Mouse (Mus musculus) right cerebral cortex, adult 2 months (tissue): Measurements from ENCODE around the gene Camta1.

ENCODE experiments used
- DNase-seq, 2 experiments: peaks; one replicate each; pipeline ENCODE4 v3.0.0; 2021 to 2022; ENCODE audit warnings: low spot score in 2 of 2

The Camta1 gene

GRCm38 (mm10) chr4:151520103-151520502 lies 341.6 kb downstream of the Camta1 start:
- no peak for DNase-seq

GRCm38 (mm10) chr4:151519011-151519410 lies 342.7 kb downstream of the Camta1 start:
- DNase-seq: no peak

GRCm38 (mm10) chr4:151516998-151517799 lies 344.5 kb downstream of the Camta1 start:
- no peak for DNase-seq

GRCm38 (mm10) chr4:151515316-151515715 lies 346.4 kb downstream of the Camta1 start:
- no peak for DNase-seq

- no peak for DNase-seq
Measured at GRCm38 (mm10) chr4:151511092-151511491, 350.6 kb downstream of the Camta1 start.

- DNase-seq: no peak
Measured at GRCm38 (mm10) chr4:151510417-151510816, 351.3 kb downstream of the Camta1 start.

- DNase-seq: peak; percentile 12 to 31
Measured at GRCm38 (mm10) chr4:151506701-151507100, 355.0 kb downstream of the Camta1 start.

GRCm38 (mm10) chr4:151498481-151499276 lies 363.0 kb downstream of the Camta1 start:
- no peak for DNase-seq

GRCm38 (mm10) chr4:151496581-151496980 lies 365.1 kb downstream of the Camta1 start:
- DNase-seq: no peak

- DNase-seq: no peak
Measured at GRCm38 (mm10) chr4:151495276-151495882, 366.3 kb downstream of the Camta1 start.

GRCm38 (mm10) chr4:151492786-151493185 lies 368.9 kb downstream of the Camta1 start:
- no peak for DNase-seq

- no peak for DNase-seq
Measured at GRCm38 (mm10) chr4:151483977-151484313, 377.7 kb downstream of the Camta1 start.

GRCm38 (mm10) chr4:151483299-151483976 lies 378.2 kb downstream of the Camta1 start:
- DNase-seq: peak; percentile 67 to 78

GRCm38 (mm10) chr4:151480928-151481327 lies 380.7 kb downstream of the Camta1 start:
- no peak for DNase-seq

GRCm38 (mm10) chr4:151477950-151478349 lies 383.7 kb downstream of the Camta1 start:
- DNase-seq: no peak

GRCm38 (mm10) chr4:151474895-151475470 lies 386.7 kb downstream of the Camta1 start:
- no peak for DNase-seq

- no peak for DNase-seq
Measured at GRCm38 (mm10) chr4:151471886-151472285, 389.8 kb downstream of the Camta1 start.

- DNase-seq: no peak
Measured at GRCm38 (mm10) chr4:151468381-151468780, 393.3 kb downstream of the Camta1 start.

GRCm38 (mm10) chr4:151458686-151459085 lies 403.0 kb downstream of the Camta1 start:
- no peak for DNase-seq

- DNase-seq: no peak
Measured at GRCm38 (mm10) chr4:151454611-151455010, 407.1 kb downstream of the Camta1 start.

GRCm38 (mm10) chr4:151454065-151454464 lies 407.6 kb downstream of the Camta1 start:
- DNase-seq: no peak

- DNase-seq: no peak
Measured at GRCm38 (mm10) chr4:151451885-151452284, 409.8 kb downstream of the Camta1 start.
